Mouse (Mus musculus) CD4-positive, CD25-positive, alpha-beta regulatory T cell, adult 9 weeks (primary cell): ENCODE results near the gene Ttf1. TPM values are rescaled to one million over a fixed set of nuclear protein-coding genes. Genes with fewer than 3 reads are reported as not detected.

Source experiments
- polyA plus RNA-seq: library from polyadenylated mRNA; unstranded; fragments of 100-300 nt; shearing (Covaris generic); gene quantifications from one replicate; pipeline ENCODE4 v1.2.1, GENCODE M21; 2017

Gene Ttf1
- 30.0 TPM for polyA plus RNA-seq

DNA sequence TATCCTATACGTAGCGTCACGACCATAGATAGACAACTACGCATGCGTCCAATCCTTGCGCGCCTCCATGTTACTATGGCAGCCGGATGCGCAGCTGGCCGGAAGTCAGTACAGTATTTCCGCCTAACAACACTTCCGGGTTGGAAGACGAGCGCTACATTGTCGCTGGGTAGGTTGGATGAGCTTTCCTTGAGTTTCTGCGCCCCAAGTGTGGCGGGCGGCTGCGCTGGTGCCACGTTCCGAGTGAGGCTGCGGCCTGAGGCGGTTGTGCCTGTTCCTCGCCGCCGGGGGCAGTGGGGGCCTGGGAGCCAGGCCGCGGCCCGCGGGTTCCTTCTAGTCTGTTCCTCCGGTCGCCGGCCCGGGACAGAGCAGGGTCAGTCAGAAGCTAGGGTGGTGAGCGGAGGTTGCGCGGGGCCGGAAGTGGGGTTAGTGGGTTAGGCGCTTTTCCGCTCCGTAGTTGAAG is at the start of gene Ttf1:
Gene Ttf1 (plus strand): TSS at position 128 of the 463 bp plus-strand sequence.

DNA sequence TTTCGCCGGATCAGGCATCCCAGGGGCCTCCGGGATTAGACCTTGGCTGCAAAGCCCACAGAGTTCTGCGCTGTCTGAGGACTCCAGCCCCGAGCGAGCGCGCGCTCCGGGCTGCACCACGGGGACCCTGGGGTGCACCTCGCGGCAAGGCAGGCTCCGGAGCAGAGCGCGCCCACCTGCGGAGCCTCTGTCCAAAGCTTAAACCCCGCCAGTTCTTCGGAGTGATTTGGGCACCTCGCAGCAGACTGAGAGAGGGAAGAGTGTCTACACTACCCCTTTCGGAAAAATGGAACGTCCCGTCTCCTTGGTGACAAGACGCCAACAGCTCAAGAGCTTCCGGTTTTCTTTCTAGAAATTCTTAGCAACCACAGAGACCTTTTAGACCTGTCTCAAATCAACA is 5.1 kb upstream of the Ttf1 start, which contains the start of gene Cfap77:
Gene Cfap77 (minus strand): TSS at position 76 of the 400 bp plus-strand sequence.

DNA sequence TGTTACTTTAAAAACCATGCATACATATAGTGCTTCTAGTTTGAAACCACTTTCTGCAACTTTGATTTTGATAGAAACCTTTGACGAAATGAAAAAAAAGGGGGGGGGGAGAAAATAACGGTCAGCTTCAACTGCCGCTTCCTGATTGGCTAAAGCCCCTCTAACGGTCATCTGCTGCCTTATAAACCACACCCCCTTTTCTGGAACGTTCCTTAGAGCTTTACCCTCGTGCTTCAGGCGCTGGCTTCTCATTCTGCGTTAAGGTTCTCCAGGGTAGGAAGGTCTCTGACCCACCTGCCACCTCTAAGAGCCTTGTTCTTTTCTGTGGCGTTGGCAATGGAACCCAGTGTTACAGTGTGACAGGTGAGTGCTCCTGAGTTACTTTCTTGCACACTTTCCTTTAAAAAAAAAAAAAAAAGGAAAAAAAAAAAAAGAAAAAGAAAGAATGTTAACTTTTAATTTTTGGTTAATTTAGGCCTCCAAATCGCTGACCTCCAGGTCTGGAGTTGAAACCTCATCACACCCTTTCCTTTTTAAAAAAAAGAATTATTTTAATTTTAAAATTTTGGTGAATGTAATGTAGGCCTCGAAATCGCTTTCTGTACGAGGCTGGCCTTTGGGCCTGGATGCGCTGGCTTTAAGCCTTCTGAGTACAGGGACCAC is 64.0 kb downstream of the Ttf1 start, which contains the start of gene Setx:
Gene Setx (plus strand): TSS at position 275 of the 663 bp plus-strand sequence.

Other genes starting within 250 kb of the Ttf1 start
- gene Gtf3c4, start 219.9 kb upstream of the Ttf1 start, polyA plus RNA-seq = 10.0 TPM
- gene Ddx31, start 219.9 kb upstream of the Ttf1 start, polyA plus RNA-seq = 29.4 TPM
- not detected for gene Barhl1, start 143.6 kb upstream of the Ttf1 start, polyA plus RNA-seq
- gene Cfap77, start 5.2 kb upstream of the Ttf1 start, polyA plus RNA-seq = 0.79 TPM
- 38.6 TPM for gene Setx, start 63.9 kb downstream of the Ttf1 start, polyA plus RNA-seq
- 2.2 TPM for gene Ntng2, start 192.7 kb downstream of the Ttf1 start, polyA plus RNA-seq